Mouse (Mus musculus) neural tube, embryonic 11.5 days (tissue): ENCODE results near the gene Dpf3. TPM values are rescaled to one million over a fixed set of nuclear protein-coding genes. Genes with fewer than 3 reads are reported as not detected.

ENCODE experiments used
- ATAC-seq: fragments of 200-750 bp; cut with Nextera tagmentation; 2 replicates; pipeline ENCODE4 v1.8.0; 2017; ENCODE audit warnings: moderate number of reproducible peaks, mild to moderate bottlenecking, moderate TSS enrichment, moderate library complexity; ENCODE audit not compliant: insufficient read depth, low FRiP score, low TSS enrichment
- DNase-seq: peaks from one replicate; pipeline ENCODE4 v3.0.0-alpha.2; 2015; ENCODE audit warnings: low spot score
- H3K27ac ChIP-seq: fragments of 300-500 bp; sonication (generic); 2 replicates; pipeline ENCODE4 v1.5.1; 2014; ENCODE audit warnings: low read depth, mild to moderate bottlenecking, low read length
- H3K27me3 ChIP-seq: fragments of 300-500 bp; sonication (generic); 2 replicates; pipeline ENCODE4 v1.6.1; 2014; ENCODE audit warnings: mild to moderate bottlenecking, low read length, mixed read lengths; ENCODE audit not compliant: control insufficient read depth, insufficient read depth
- H3K36me3 ChIP-seq: fragments of 300-500 bp; sonication (generic); 2 replicates; pipeline ENCODE4 v1.6.1; 2014; ENCODE audit warnings: mild to moderate bottlenecking, low read length, moderate library complexity, mixed read lengths; ENCODE audit not compliant: control insufficient read depth, insufficient read depth
- H3K4me1 ChIP-seq: fragments of 300-500 bp; sonication (generic); 2 replicates; pipeline ENCODE4 v1.6.1; 2014; ENCODE audit warnings: low read length, mixed read lengths; ENCODE audit not compliant: control insufficient read depth, insufficient read depth
- H3K4me2 ChIP-seq: fragments of 300-500 bp; sonication (generic); 2 replicates; pipeline ENCODE4 v1.6.1; 2014; ENCODE audit warnings: low read depth, mild to moderate bottlenecking, moderate library complexity
- H3K4me3 ChIP-seq: fragments of 300-500 bp; sonication (generic); 2 replicates; pipeline ENCODE4 v1.5.1; 2014; ENCODE audit warnings: low read depth, low read length
- H3K9ac ChIP-seq: fragments of 300-500 bp; sonication (generic); 2 replicates; pipeline ENCODE4 v1.6.1; 2014; ENCODE audit warnings: mild to moderate bottlenecking, low read length
- H3K9me3 ChIP-seq: fragments of 300-500 bp; sonication (generic); 2 replicates; pipeline ENCODE4 v1.6.1; 2016; ENCODE audit warnings: low read length; ENCODE audit not compliant: control insufficient read depth
- WGBS: fragments of 180-500 bp; shearing (Covaris S2); extraction: QIAGEN DNeasy Blood & Tissue Kit; methylation state at CpG from one replicate; pipeline ENCODE4 v1.1.7; 2014; 5-methylcytosine and 5-hydroxymethylcytosine counted together
- polyA plus RNA-seq: library from polyadenylated mRNA; unstranded; fragments of >200 nt; fragmentation: Nextera tagmentation; extraction: Ambion mirVana; gene quantifications from 2 replicates; pipeline ENCODE4 v1.2.1, GENCODE M21; 2014

Dpf3 gene
- polyA plus RNA-seq, 1 experiment from 2014 or later = 10.8 TPM

- no peak for ATAC-seq
- Histone ChIP-seq H3K27ac (no peak overlapping the region), H3K27me3 (no peaks in the 10 kb centered on the region), H3K36me3 (no peaks in the 10 kb centered on the region), H3K4me1 (no peaks in the 10 kb centered on the region), H3K9me3 (no peaks in the 10 kb centered on the region), H3K4me2 (no peak overlapping the region), H3K4me3 (no peak overlapping the region), H3K9ac (no peak overlapping the region)
- DNase-seq = no peak
- WGBS = 92% methylated on average over 2 of the region's 2 CpGs
Observed at GRCm38 (mm10) chr12:83438002-83438401, 49.5 kb downstream of the Dpf3 start.

- no peak for ATAC-seq
- Histone ChIP-seq H3K27ac (no peak overlapping the region), H3K9me3 (no peaks in the 10 kb centered on the region), H3K36me3 (no peaks in the 10 kb centered on the region), H3K4me1 (no peaks in the 10 kb centered on the region), H3K4me2 (no peak overlapping the region), H3K4me3 (no peak overlapping the region), H3K9ac (no peak overlapping the region), H3K27me3 (no peaks in the 10 kb centered on the region)
- DNase-seq = no peak
- 60% methylated on average over 10 of the region's 10 CpGs for WGBS
Observed at GRCm38 (mm10) chr12:83433987-83434698, 53.4 kb downstream of the Dpf3 start.

DNA sequence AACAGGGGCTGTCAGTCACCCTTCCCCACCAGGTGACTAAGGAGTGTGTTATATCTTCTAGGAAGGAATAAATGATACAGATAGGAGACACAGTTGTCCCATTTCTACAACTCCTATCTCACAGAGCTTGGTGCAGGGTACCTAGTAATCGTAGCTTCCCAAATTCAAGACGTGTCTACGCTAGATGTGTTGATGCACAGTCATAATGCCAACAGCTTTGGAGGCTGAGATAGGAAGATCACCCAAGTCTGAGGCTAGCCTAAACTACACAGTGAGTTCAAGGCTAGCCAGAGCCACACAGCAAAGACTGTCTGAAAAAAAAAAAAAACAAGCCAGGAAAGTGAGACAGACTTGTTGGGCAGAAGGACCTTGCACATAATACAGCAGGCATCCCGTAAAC lies 54.1 kb downstream of the Dpf3 start:
- no peaks in the 10 kb centered on the region for H3K36me3 ChIP-seq
- no peak overlapping the region for H3K4me3 ChIP-seq
- no peak overlapping the region for H3K27ac ChIP-seq
- no peak for ATAC-seq
- WGBS = 95% methylated on average over 4 of the region's 4 CpGs
- H3K9ac ChIP-seq = no peak overlapping the region
- no peaks in the 10 kb centered on the region for H3K9me3 ChIP-seq
- no peak for DNase-seq
- H3K4me1 ChIP-seq = no peaks in the 10 kb centered on the region
- H3K27me3 ChIP-seq = no peaks in the 10 kb centered on the region
- no peak overlapping the region for H3K4me2 ChIP-seq

DNA sequence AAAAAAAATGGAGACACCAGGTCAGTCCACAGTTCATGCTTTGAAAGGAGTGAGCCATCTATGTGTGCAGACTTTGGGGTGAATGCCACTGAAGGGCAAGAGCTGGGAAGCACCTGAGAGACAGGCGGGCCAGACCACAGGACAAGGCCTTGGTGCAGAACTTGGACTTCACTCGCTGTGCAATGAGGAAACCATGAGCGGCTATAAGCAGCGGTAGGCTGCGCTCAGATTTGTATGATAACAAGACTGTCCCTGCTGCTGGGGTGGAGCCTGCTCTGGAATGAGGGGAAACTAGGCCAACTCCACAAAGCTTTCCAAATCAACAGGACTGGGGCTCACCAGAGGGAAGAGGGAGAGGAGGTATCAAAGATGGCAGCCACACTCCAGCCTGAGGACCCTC lies 57.3 kb downstream of the Dpf3 start:
- DNase-seq (no peak), ATAC-seq (no peak)
- Histone ChIP-seq H3K36me3 (no peaks in the 10 kb centered on the region), H3K4me1 (no peaks in the 10 kb centered on the region), H3K27ac (no peak overlapping the region), H3K9ac (no peak overlapping the region), H3K27me3 (no peaks in the 10 kb centered on the region), H3K9me3 (no peaks in the 10 kb centered on the region), H3K4me3 (no peak overlapping the region), H3K4me2 (no peak overlapping the region)
- 89% methylated on average over 5 of the region's 5 CpGs for WGBS

GRCm38 (mm10) chr12:83428016-83428415 lies 59.5 kb downstream of the Dpf3 start:
- Histone ChIP-seq H3K4me2 (no peak overlapping the region), H3K9me3 (no peaks in the 10 kb centered on the region), H3K27ac (no peak overlapping the region), H3K36me3 (no peaks in the 10 kb centered on the region), H3K27me3 (no peaks in the 10 kb centered on the region), H3K4me3 (no peak overlapping the region), H3K9ac (no peak overlapping the region), H3K4me1 (no peaks in the 10 kb centered on the region)
- 40% methylated on average over 9 of the region's 9 CpGs for WGBS
- DNase-seq = no peak
- no peak for ATAC-seq

GRCm38 (mm10) chr12:83427601-83428000 lies 59.9 kb downstream of the Dpf3 start:
- no peaks in the 10 kb centered on the region for H3K27me3 ChIP-seq
- H3K4me1 ChIP-seq = no peaks in the 10 kb centered on the region
- no peak overlapping the region for H3K4me3 ChIP-seq
- no peak overlapping the region for H3K27ac ChIP-seq
- DNase-seq = no peak
- no peak overlapping the region for H3K9ac ChIP-seq
- no peaks in the 10 kb centered on the region for H3K36me3 ChIP-seq
- H3K9me3 ChIP-seq = no peaks in the 10 kb centered on the region
- ATAC-seq = no peak
- 43% methylated on average over 4 of the region's 4 CpGs for WGBS
- H3K4me2 ChIP-seq = no peak overlapping the region

GRCm38 (mm10) chr12:83426326-83426725 lies 61.2 kb downstream of the Dpf3 start:
- Histone ChIP-seq H3K27me3 (no peaks in the 10 kb centered on the region), H3K4me2 (no peak overlapping the region), H3K27ac (no peak overlapping the region), H3K9me3 (no peaks in the 10 kb centered on the region), H3K4me1 (no peaks in the 10 kb centered on the region), H3K4me3 (no peak overlapping the region), H3K36me3 (no peaks in the 10 kb centered on the region), H3K9ac (no peak overlapping the region)
- 73% methylated on average over 5 of the region's 5 CpGs for WGBS
- DNase-seq = no peak
- ATAC-seq = no peak

- H3K9me3 ChIP-seq = no peaks in the 10 kb centered on the region
- 80% methylated on average over 7 of the region's 7 CpGs for whole genome bisulfite sequencing
- ATAC-seq (no peak), DNase-seq (no peak)
- no peaks in the 10 kb centered on the region for H3K4me1 ChIP-seq
- no peak overlapping the region for H3K4me2 ChIP-seq
- no peak overlapping the region for H3K27ac ChIP-seq
- H3K36me3 ChIP-seq = no peaks in the 10 kb centered on the region
- H3K27me3 ChIP-seq = no peaks in the 10 kb centered on the region
- H3K4me3 ChIP-seq = no peak overlapping the region
- no peak overlapping the region for H3K9ac ChIP-seq
Observed at GRCm38 (mm10) chr12:83425736-83426135, 61.8 kb downstream of the Dpf3 start.

DNA sequence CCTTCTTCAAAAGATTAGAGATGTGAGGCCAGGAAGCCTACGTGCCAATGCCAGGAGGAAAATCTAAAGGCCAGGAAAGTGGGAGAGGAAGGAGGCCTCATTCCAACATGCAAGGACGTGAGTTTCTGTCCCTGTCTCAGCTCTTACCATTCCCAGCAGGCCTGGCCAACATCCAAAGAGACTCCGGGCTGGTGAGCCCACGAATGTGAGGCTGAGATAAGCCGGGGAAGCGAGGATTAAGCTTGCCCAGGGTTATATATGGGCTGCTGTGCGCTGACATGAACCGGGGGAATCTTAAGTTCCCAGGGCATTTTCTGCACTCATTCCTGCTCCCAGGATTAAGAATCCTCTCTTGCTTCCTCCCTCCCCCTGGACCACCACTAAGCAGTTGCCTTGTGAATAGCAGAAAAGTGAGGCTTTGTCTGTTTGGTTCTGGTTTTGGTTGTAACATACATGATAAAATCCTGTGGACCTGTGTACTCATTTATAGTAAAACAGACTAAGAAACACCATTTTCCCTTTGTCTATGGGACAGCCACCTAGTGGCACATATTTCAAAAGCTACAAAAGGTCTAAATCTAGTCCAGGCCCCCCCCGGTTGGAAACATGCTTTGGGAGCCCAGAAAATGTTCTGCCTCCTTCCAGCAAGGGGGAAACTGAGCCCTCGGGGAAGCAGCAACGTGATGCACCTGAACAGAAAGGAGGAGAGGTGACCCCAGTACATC lies 62.6 kb downstream of the Dpf3 start:
- 81% methylated on average over 11 of the region's 11 CpGs for WGBS
- Histone ChIP-seq H3K27ac (no peak overlapping the region), H3K36me3 (no peaks in the 10 kb centered on the region), H3K4me1 (no peaks in the 10 kb centered on the region), H3K4me2 (no peak overlapping the region), H3K9ac (no peak overlapping the region), H3K27me3 (no peaks in the 10 kb centered on the region), H3K4me3 (no peak overlapping the region), H3K9me3 (no peaks in the 10 kb centered on the region)
- ATAC-seq = no peak
- no peak for DNase-seq
